Mouse (Mus musculus): ENCODE results near the gene Pnma1. TPM values are rescaled to one million over a fixed set of nuclear protein-coding genes. Genes with fewer than 3 reads are reported as not detected.

Pnma1 gene
- polyA plus RNA-seq, 1 experiment = 0.46 TPM

DNA sequence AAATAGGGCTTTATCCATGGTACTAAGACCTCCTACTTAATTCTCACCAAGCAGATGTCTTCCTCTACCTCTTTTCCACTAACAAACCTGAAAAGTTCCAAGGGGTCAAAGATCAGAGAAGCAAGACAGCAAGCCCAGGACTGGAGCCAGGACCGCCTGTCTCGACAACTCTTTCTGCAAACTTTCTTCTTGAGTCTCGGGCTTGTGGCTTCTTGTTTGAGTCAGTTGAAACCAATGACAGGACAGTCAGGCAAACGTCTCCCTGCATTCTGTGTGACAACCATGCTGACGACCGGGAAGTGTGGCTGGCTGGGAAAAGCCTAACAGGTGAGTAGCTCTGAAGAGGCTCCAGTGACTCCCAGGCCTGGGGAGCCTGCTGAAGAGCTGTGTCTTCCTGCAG is 37.3 kb upstream of the Pnma1 start:
- Histone ChIP-seq H3K79me2 (ENCODE audit: control insufficient read depth, insufficient read depth) (peaks cover 98% of the 10 kb centered on the region), H3K36me3 (ENCODE audit: control insufficient read depth, insufficient read depth) (peaks cover 6% of the 10 kb centered on the region), H3K4me2 (ENCODE audit: low read depth) (no peak overlapping the region), H3K4me3 (no peak overlapping the region), H3K27me3 (ENCODE audit: control insufficient read depth, insufficient read depth, insufficient read length) (no peaks in the 10 kb centered on the region), H3ac (ENCODE audit: control insufficient read depth, insufficient read length) (no peak overlapping the region)
- TF ChIP-seq TCF12 (IDR thresholded peaks at IDR 0.05; ENCODE audit: insufficient read depth, poor library complexity, severe bottlenecking) = no peak
- TF ChIP-seq MYOG (IDR thresholded peaks at IDR 0.05; ENCODE audit: control insufficient read depth in 1 of 3, insufficient read depth in 1 of 3, insufficient read length in 2 of 3, low read depth in 2 of 3) = no peak
- no peak for TF ChIP-seq REST (IDR thresholded peaks at IDR 0.05; ENCODE audit: insufficient read depth, insufficient read length)
- TF ChIP-seq USF1 (IDR thresholded peaks at IDR 0.05; ENCODE audit: low read depth) = no peak
- TF ChIP-seq POLR2A (IDR thresholded peaks at IDR 0.05; ENCODE audit: insufficient read length, low read depth) = no peak
- no peak for TF ChIP-seq MYOD1 (IDR thresholded peaks at IDR 0.05; ENCODE audit: control insufficient read depth in 1 of 3, insufficient read length in 2 of 3, low read depth in 2 of 3)
- TF ChIP-seq SRF (IDR thresholded peaks at IDR 0.05; ENCODE audit: control insufficient read depth, insufficient read length, low read depth) = no peak
- TF ChIP-seq MAX (IDR thresholded peaks at IDR 0.05; ENCODE audit: low read depth) = no peak
- TF ChIP-seq TCF3 (IDR thresholded peaks at IDR 0.05; ENCODE audit: insufficient read length, low read depth) = no peak
- no peak for TF ChIP-seq E2F4 (IDR thresholded peaks at IDR 0.05; ENCODE audit: insufficient read depth)
- TF ChIP-seq CEBPB (IDR thresholded peaks at IDR 0.05; ENCODE audit: insufficient read depth, poor library complexity, severe bottlenecking) = no peak
- no peak for TF ChIP-seq POLR2AphosphoS2 (IDR thresholded peaks at IDR 0.05; ENCODE audit: insufficient read length, low read depth)

- Histone ChIP-seq H3K27me3 (ENCODE audit: control insufficient read depth, insufficient read depth, insufficient read length) (no peaks in the 10 kb centered on the region), H3K4me3 (no peak overlapping the region), H3K36me3 (ENCODE audit: control insufficient read depth, insufficient read depth) (peaks cover 6% of the 10 kb centered on the region), H3K4me2 (ENCODE audit: low read depth) (no peak overlapping the region), H3ac (ENCODE audit: control insufficient read depth, insufficient read length) (no peak overlapping the region), H3K79me2 (ENCODE audit: control insufficient read depth, insufficient read depth) (peaks cover 98% of the 10 kb centered on the region)
- TF ChIP-seq CEBPB (IDR thresholded peaks at IDR 0.05; ENCODE audit: insufficient read depth, poor library complexity, severe bottlenecking) (no peak), E2F4 (IDR thresholded peaks at IDR 0.05; ENCODE audit: insufficient read depth) (no peak), REST (IDR thresholded peaks at IDR 0.05; ENCODE audit: insufficient read depth, insufficient read length) (no peak), MAX (IDR thresholded peaks at IDR 0.05; ENCODE audit: low read depth) (no peak), USF1 (IDR thresholded peaks at IDR 0.05; ENCODE audit: low read depth) (no peak), MYOD1 (IDR thresholded peaks at IDR 0.05; ENCODE audit: control insufficient read depth in 1 of 3, insufficient read length in 2 of 3, low read depth in 2 of 3) (no peak), MYOG (IDR thresholded peaks at IDR 0.05; ENCODE audit: control insufficient read depth in 1 of 3, insufficient read depth in 1 of 3, insufficient read length in 2 of 3, low read depth in 2 of 3) (no peak), POLR2AphosphoS2 (IDR thresholded peaks at IDR 0.05; ENCODE audit: insufficient read length, low read depth) (no peak), SRF (IDR thresholded peaks at IDR 0.05; ENCODE audit: control insufficient read depth, insufficient read length, low read depth) (no peak), POLR2A (IDR thresholded peaks at IDR 0.05; ENCODE audit: insufficient read length, low read depth) (no peak), TCF12 (IDR thresholded peaks at IDR 0.05; ENCODE audit: insufficient read depth, poor library complexity, severe bottlenecking) (no peak), TCF3 (IDR thresholded peaks at IDR 0.05; ENCODE audit: insufficient read length, low read depth) (no peak)
Measured at GRCm38 (mm10) chr12:84184979-84185378, 36.7 kb upstream of the Pnma1 start.

DNA sequence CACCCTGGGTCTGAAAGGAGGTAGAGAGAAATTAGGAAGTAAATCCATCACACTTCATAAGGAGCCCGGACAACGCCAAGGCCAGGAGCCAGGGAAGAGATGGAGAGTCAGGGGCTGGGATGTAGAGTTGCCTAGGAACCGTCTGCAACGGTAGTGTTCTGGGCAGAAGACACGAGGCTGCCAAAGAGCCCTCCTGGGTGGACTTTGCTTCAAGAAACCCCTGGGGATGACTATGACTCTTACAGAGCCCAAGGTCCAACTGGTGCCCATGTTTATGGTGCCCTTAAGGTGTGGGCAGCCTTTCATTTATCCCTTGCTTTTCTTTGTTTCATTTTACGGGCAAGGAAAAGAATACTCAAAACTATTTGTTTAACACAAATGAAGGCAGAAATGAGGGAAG is 33.7 kb upstream of the Pnma1 start:
- Histone ChIP-seq H3ac (ENCODE audit: control insufficient read depth, insufficient read length) (no peak overlapping the region), H3K4me2 (ENCODE audit: low read depth) (no peak overlapping the region), H3K4me3 (no peak overlapping the region), H3K27me3 (ENCODE audit: control insufficient read depth, insufficient read depth, insufficient read length) (no peaks in the 10 kb centered on the region), H3K36me3 (ENCODE audit: control insufficient read depth, insufficient read depth) (peaks cover 6% of the 10 kb centered on the region), H3K79me2 (ENCODE audit: control insufficient read depth, insufficient read depth) (peaks cover 100% of the 10 kb centered on the region)
- TF ChIP-seq TCF3 (IDR thresholded peaks at IDR 0.05; ENCODE audit: insufficient read length, low read depth) (no peak), CEBPB (IDR thresholded peaks at IDR 0.05; ENCODE audit: insufficient read depth, poor library complexity, severe bottlenecking) (no peak), E2F4 (IDR thresholded peaks at IDR 0.05; ENCODE audit: insufficient read depth) (no peak)

GRCm38 (mm10) chr12:84180701-84181435 is 32.6 kb upstream of the Pnma1 start:
- peak; percentile 42 to 98 (median 90) for TF ChIP-seq MYOG (IDR thresholded peaks at IDR 0.05; ENCODE audit: control insufficient read depth in 1 of 3, insufficient read depth in 1 of 3, insufficient read length in 2 of 3, low read depth in 2 of 3)
- no peak for TF ChIP-seq CEBPB (IDR thresholded peaks at IDR 0.05; ENCODE audit: insufficient read depth, poor library complexity, severe bottlenecking)
- TF ChIP-seq MYOD1 (IDR thresholded peaks at IDR 0.05; ENCODE audit: control insufficient read depth in 1 of 3, insufficient read length in 2 of 3, low read depth in 2 of 3) = peak; percentile 36 to 97 (median 90)
- TF ChIP-seq USF1 (IDR thresholded peaks at IDR 0.05; ENCODE audit: low read depth) = no peak
- TF ChIP-seq SRF (IDR thresholded peaks at IDR 0.05; ENCODE audit: control insufficient read depth, insufficient read length, low read depth) = no peak
- peak; percentile 80 for TF ChIP-seq TCF3 (IDR thresholded peaks at IDR 0.05; ENCODE audit: insufficient read length, low read depth)
- TF ChIP-seq POLR2A (IDR thresholded peaks at IDR 0.05; ENCODE audit: insufficient read length, low read depth) = no peak
- no peak for TF ChIP-seq E2F4 (IDR thresholded peaks at IDR 0.05; ENCODE audit: insufficient read depth)
- TF ChIP-seq REST (IDR thresholded peaks at IDR 0.05; ENCODE audit: insufficient read depth, insufficient read length) = no peak
- TF ChIP-seq MAX (IDR thresholded peaks at IDR 0.05; ENCODE audit: low read depth) = no peak
- peak; percentile 48 for TF ChIP-seq POLR2AphosphoS2 (IDR thresholded peaks at IDR 0.05; ENCODE audit: insufficient read length, low read depth)
- peak; percentile 65 for TF ChIP-seq TCF12 (IDR thresholded peaks at IDR 0.05; ENCODE audit: insufficient read depth, poor library complexity, severe bottlenecking)
- Histone ChIP-seq H3K27me3 (ENCODE audit: control insufficient read depth, insufficient read depth, insufficient read length) (no peaks in the 10 kb centered on the region), H3K4me2 (ENCODE audit: low read depth) (peak overlapping the region; percentile 51), H3K36me3 (ENCODE audit: control insufficient read depth, insufficient read depth) (peaks cover 2% of the 10 kb centered on the region), H3K79me2 (ENCODE audit: control insufficient read depth, insufficient read depth) (peaks cover 96% of the 10 kb centered on the region), H3ac (ENCODE audit: control insufficient read depth, insufficient read length) (no peak overlapping the region), H3K4me3 (no peak overlapping the region)
